Mouse (Mus musculus) liver, embryonic 11.5 days (tissue): ENCODE results near the gene Akap7. TPM values are rescaled to one million over a fixed set of nuclear protein-coding genes. Genes with fewer than 3 reads are reported as not detected.
A peak's percentile ranks its signal among the peaks of the same experiment; 100 is the strongest.

Experiments
- ATAC-seq: fragments of 200-750 bp; cut with Nextera tagmentation; replicated peaks from 2 replicates; pipeline ENCODE4 v1.8.0; 2017; ENCODE audit warnings: moderate number of reproducible peaks, mild to moderate bottlenecking, moderate TSS enrichment, moderate library complexity; ENCODE audit not compliant: low FRiP score
- DNase-seq: peaks from one replicate; pipeline ENCODE4 v3.0.0-alpha.2; 2017; ENCODE audit warnings: low spot score
- H3K27ac ChIP-seq: fragments of 300-500 bp; sonication (generic); 2 replicates; pipeline ENCODE4 v1.5.1; 2014; ENCODE audit warnings: mild to moderate bottlenecking, low read depth, low read length, control low read depth
- H3K27me3 ChIP-seq: fragments of 300-500 bp; sonication (generic); replicated peaks from 2 replicates; pipeline ENCODE4 v1.6.1; 2014; ENCODE audit warnings: low read length, mixed read lengths; ENCODE audit not compliant: control insufficient read depth, insufficient read depth
- H3K36me3 ChIP-seq: fragments of 300-500 bp; sonication (generic); 2 replicates; pipeline ENCODE4 v1.6.1; 2014; ENCODE audit warnings: mild to moderate bottlenecking, low read length, moderate library complexity, mixed read lengths; ENCODE audit not compliant: control insufficient read depth, insufficient read depth
- H3K4me1 ChIP-seq: fragments of 300-500 bp; sonication (generic); replicated peaks from 2 replicates; pipeline ENCODE4 v1.6.1; 2014; ENCODE audit warnings: low read length, mixed read lengths; ENCODE audit not compliant: control insufficient read depth, insufficient read depth
- H3K4me2 ChIP-seq: fragments of 300-500 bp; sonication (generic); 2 replicates; pipeline ENCODE4 v1.6.1; 2014; ENCODE audit warnings: mild to moderate bottlenecking, control low read depth, moderate library complexity
- H3K4me3 ChIP-seq: fragments of 300-500 bp; sonication (generic); 2 replicates; pipeline ENCODE4 v1.5.1; 2014; ENCODE audit warnings: low read depth, low read length, control low read depth
- H3K9ac ChIP-seq: fragments of 300-500 bp; sonication (generic); 2 replicates; pipeline ENCODE4 v1.6.1; 2014; ENCODE audit warnings: low read depth, low read length, control low read depth
- H3K9me3 ChIP-seq: fragments of 300-500 bp; sonication (generic); 2 replicates; pipeline ENCODE4 v1.6.1; 2016; ENCODE audit warnings: low read length, inconsistent platforms, mixed read lengths; ENCODE audit not compliant: control insufficient read depth
- WGBS: fragments of 180-500 bp; shearing (Covaris S2); extraction: QIAGEN DNeasy Blood & Tissue Kit; methylation state at CpG from one replicate; pipeline ENCODE4 v1.1.7; 2014; 5-methylcytosine and 5-hydroxymethylcytosine counted together
- polyA plus RNA-seq: library from polyadenylated mRNA; unstranded; fragments of >200 nt; fragmentation: Nextera tagmentation; extraction: Ambion mirVana; gene quantifications from 2 replicates; pipeline ENCODE4 v1.2.1, GENCODE M21; 2014

Akap7 gene
- polyA plus RNA-seq, 1 experiment from 2014 or later = 21.6 TPM

GRCm38 (mm10) chr10:25257466-25257865, 50.2 kb downstream of the Akap7 start:
- 46% methylated on average over 5 of the region's 5 CpGs for WGBS
- no peaks in the 10 kb centered on the region for H3K27me3 ChIP-seq
- no peak overlapping the region for H3K4me3 ChIP-seq
- H3K9ac ChIP-seq = no peak overlapping the region
- no peak overlapping the region for H3K27ac ChIP-seq
- ATAC-seq (no peak), DNase-seq (no peak)
- no peaks in the 10 kb centered on the region for H3K9me3 ChIP-seq
- no peak overlapping the region for H3K4me2 ChIP-seq
- peaks cover 7% of the 10 kb centered on the region for H3K4me1 ChIP-seq
- no peaks in the 10 kb centered on the region for H3K36me3 ChIP-seq

GRCm38 (mm10) chr10:25253474-25253873, 54.2 kb downstream of the Akap7 start:
- Histone ChIP-seq H3K4me3 (no peak overlapping the region), H3K9ac (no peak overlapping the region), H3K27me3 (no peaks in the 10 kb centered on the region), H3K4me1 (peaks cover 9% of the 10 kb centered on the region), H3K9me3 (no peaks in the 10 kb centered on the region), H3K36me3 (no peaks in the 10 kb centered on the region), H3K4me2 (0 out of 2 replicates have a peak overlapping the region, but pooled peaks have one; percentile 26), H3K27ac (peak overlapping the region; percentile 60)
- ATAC-seq = peak; percentile 98
- no peak for DNase-seq
- 50% methylated on average over 2 of the region's 2 CpGs for WGBS

- Histone ChIP-seq H3K4me3 (no peak overlapping the region), H3K36me3 (no peaks in the 10 kb centered on the region), H3K9ac (no peak overlapping the region), H3K27me3 (no peaks in the 10 kb centered on the region), H3K27ac (peak overlapping the region; percentile 60), H3K9me3 (no peaks in the 10 kb centered on the region), H3K4me1 (peaks cover 9% of the 10 kb centered on the region), H3K4me2 (0 out of 2 replicates have a peak overlapping the region, but pooled peaks have one; percentile 26)
- ATAC-seq = peak; percentile 44; the same call in 1 of the 2 replicates
- no peak for DNase-seq
- WGBS = 81% methylated on average over 4 of the region's 4 CpGs
These were observed 54.7 kb downstream of the Akap7 start for GRCm38 (mm10) chr10:25253006-25253405.

- Histone ChIP-seq H3K27ac (no peak overlapping the region), H3K4me2 (no peak overlapping the region), H3K4me3 (no peak overlapping the region), H3K4me1 (peaks cover 9% of the 10 kb centered on the region), H3K9ac (no peak overlapping the region), H3K36me3 (no peaks in the 10 kb centered on the region), H3K27me3 (no peaks in the 10 kb centered on the region), H3K9me3 (no peaks in the 10 kb centered on the region)
- ATAC-seq (no peak), DNase-seq (peak; percentile 56)
- WGBS = 38% methylated on average over 12 of the region's 12 CpGs
These were observed 57.6 kb downstream of the Akap7 start for GRCm38 (mm10) chr10:25250108-25250507.

- Histone ChIP-seq H3K9me3 (no peaks in the 10 kb centered on the region), H3K4me3 (no peak overlapping the region), H3K27me3 (no peaks in the 10 kb centered on the region), H3K9ac (no peak overlapping the region), H3K36me3 (no peaks in the 10 kb centered on the region), H3K4me1 (no peaks in the 10 kb centered on the region), H3K27ac (no peak overlapping the region), H3K4me2 (no peak overlapping the region)
- 58% methylated on average over 4 of the region's 4 CpGs for WGBS
- ATAC-seq (0 out of 2 replicates have a peak, but pooled peaks have one; percentile 51), DNase-seq (no peak)
These were observed 61.5 kb downstream of the Akap7 start for GRCm38 (mm10) chr10:25246173-25246572.

- WGBS = 25% methylated on average over 9 of the region's 9 CpGs
- H3K27me3 ChIP-seq = no peaks in the 10 kb centered on the region
These were observed 68.5 kb downstream of the Akap7 start for GRCm38 (mm10) chr10:25239156-25239555.

GRCm38 (mm10) chr10:25234080-25234479, 73.6 kb downstream of the Akap7 start:
- Histone ChIP-seq H3K4me3 (no peak overlapping the region), H3K4me1 (no peaks in the 10 kb centered on the region), H3K27ac (no peak overlapping the region), H3K27me3 (no peaks in the 10 kb centered on the region), H3K9ac (no peak overlapping the region), H3K9me3 (no peaks in the 10 kb centered on the region), H3K36me3 (no peaks in the 10 kb centered on the region), H3K4me2 (no peak overlapping the region)
- no peak for DNase-seq
- 43% methylated on average over 1 of the region's 1 CpGs for WGBS
- ATAC-seq = no peak

More at GRCm38 (mm10) chr10:25239156-25239555, 68.5 kb downstream of the Akap7 start:
- H3K27ac ChIP-seq = no peak overlapping the region
- no peak for DNase-seq
- no peaks in the 10 kb centered on the region for H3K4me1 ChIP-seq
- H3K36me3 ChIP-seq = no peaks in the 10 kb centered on the region
- no peaks in the 10 kb centered on the region for H3K9me3 ChIP-seq
- no peak overlapping the region for H3K9ac ChIP-seq
- no peak overlapping the region for H3K4me3 ChIP-seq
- H3K4me2 ChIP-seq = no peak overlapping the region
- no peak for ATAC-seq

GRCm38 (mm10) chr10:25232700-25233099, 75.0 kb downstream of the Akap7 start:
- no peaks in the 10 kb centered on the region for H3K9me3 ChIP-seq
- H3K27me3 ChIP-seq = no peaks in the 10 kb centered on the region
- no peaks in the 10 kb centered on the region for H3K36me3 ChIP-seq
- no peak overlapping the region for H3K27ac ChIP-seq
- H3K9ac ChIP-seq = no peak overlapping the region
- H3K4me2 ChIP-seq = no peak overlapping the region
- WGBS = 65% methylated on average over 3 of the region's 3 CpGs
- DNase-seq (no peak), ATAC-seq (no peak)
- H3K4me3 ChIP-seq = no peak overlapping the region
- no peaks in the 10 kb centered on the region for H3K4me1 ChIP-seq

GRCm38 (mm10) chr10:25231358-25231757, 76.3 kb downstream of the Akap7 start:
- ATAC-seq (no peak), DNase-seq (no peak)
- 63% methylated on average over 5 of the region's 5 CpGs for WGBS
- Histone ChIP-seq H3K4me3 (no peak overlapping the region), H3K27ac (no peak overlapping the region), H3K9me3 (no peaks in the 10 kb centered on the region), H3K4me2 (no peak overlapping the region), H3K9ac (no peak overlapping the region), H3K4me1 (no peaks in the 10 kb centered on the region), H3K27me3 (no peaks in the 10 kb centered on the region), H3K36me3 (no peaks in the 10 kb centered on the region)
